Mouse (Mus musculus): Measurements from ENCODE around the gene Trem1. TPM values are rescaled to one million over a fixed set of nuclear protein-coding genes. Genes with fewer than 3 reads are reported as not detected.

Trem1 gene
- polyA plus RNA-seq, 1 experiment from 2014 or later, result not detected

GRCm38 (mm10) chr17:48247221-48247928, 14.8 kb downstream of the Trem1 start, which contains the start of gene Trem3:
Trem3 (plus strand) TSS chr17:48247777.
- Histone ChIP-seq H3K27me3 (replicated peaks) (no peaks in the 10 kb centered on the region), H3K4me3 (replicated peaks) (no peak within 1 kb of the TSS), H3K36me3 (no peaks in the 10 kb centered on the region), H3K27ac (replicated peaks) (no peak within 1 kb of the TSS), H3K4me1 (no peaks in the 10 kb centered on the region), H3K9me3 (replicated peaks) (no peaks in the 10 kb centered on the region), H3K9ac (replicated peaks) (no peak within 1 kb of the TSS), H3K4me2 (no peak within 1 kb of the TSS)
- no peak for ATAC-seq (ENCODE audit: low FRiP score)
- 77% methylated on average over 11 of the region's 11 CpGs for WGBS

DNA sequence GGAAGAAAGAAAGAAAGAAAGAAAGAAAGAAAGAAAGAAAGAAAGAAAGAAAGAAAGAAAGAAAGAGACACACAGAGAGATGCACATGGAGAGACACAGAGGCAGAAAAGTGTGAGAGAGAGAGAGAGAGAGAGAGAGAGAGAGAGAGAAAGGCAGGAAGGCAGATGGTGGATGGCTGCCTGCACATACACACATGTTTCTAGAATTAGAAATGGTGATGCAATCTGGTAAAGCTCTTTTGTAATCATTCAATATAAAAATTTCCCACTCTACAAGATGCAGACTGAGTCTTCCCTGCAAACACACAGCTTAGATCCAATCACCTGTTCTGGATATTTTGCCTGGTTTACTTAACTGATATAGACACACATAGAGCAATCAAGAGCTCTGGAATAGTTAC, 16.5 kb downstream of the Trem1 start:
- Histone ChIP-seq H3K27me3 (replicated peaks) (no peaks in the 10 kb centered on the region), H3K9me3 (replicated peaks) (no peaks in the 10 kb centered on the region), H3K4me3 (replicated peaks) (no peak overlapping the region), H3K27ac (replicated peaks) (no peak overlapping the region), H3K36me3 (no peaks in the 10 kb centered on the region), H3K4me1 (no peaks in the 10 kb centered on the region), H3K4me2 (no peak overlapping the region), H3K9ac (replicated peaks) (no peak overlapping the region)
- ATAC-seq (ENCODE audit: low FRiP score), result no peak

GRCm38 (mm10) chr17:48249501-48249900, 16.9 kb downstream of the Trem1 start:
- Histone ChIP-seq H3K9me3 (replicated peaks) (no peaks in the 10 kb centered on the region), H3K4me2 (no peak overlapping the region)
- WGBS, result 85% methylated on average over 11 of the region's 11 CpGs

DNA sequence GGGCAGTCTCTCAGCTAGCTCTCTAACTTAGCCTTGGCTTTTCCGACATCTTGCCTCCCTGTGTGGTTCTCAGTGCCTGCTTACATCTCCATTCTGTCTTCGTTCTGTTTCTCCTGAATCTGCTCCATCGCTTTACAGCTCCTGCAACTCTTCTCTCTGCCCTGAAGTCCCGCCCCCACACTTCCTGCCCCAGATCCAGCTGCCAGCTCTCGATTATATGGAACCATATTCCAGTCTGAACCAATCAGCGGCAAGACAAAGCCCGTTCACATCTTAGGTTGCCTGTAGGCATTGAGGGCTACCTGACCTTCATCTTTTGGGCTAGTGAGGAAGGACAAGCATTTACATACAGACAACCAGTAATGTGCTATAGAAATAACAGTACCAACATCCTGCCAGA, 18.1 kb downstream of the Trem1 start:
- Histone ChIP-seq H3K4me3 (replicated peaks) (no peak overlapping the region), H3K9ac (replicated peaks) (no peak overlapping the region), H3K4me2 (no peak overlapping the region), H3K9me3 (replicated peaks) (no peaks in the 10 kb centered on the region), H3K27ac (replicated peaks) (no peak overlapping the region), H3K36me3 (no peaks in the 10 kb centered on the region), H3K4me1 (no peaks in the 10 kb centered on the region), H3K27me3 (replicated peaks) (no peaks in the 10 kb centered on the region)
- WGBS, result 90% methylated on average over 7 of the region's 7 CpGs
- ATAC-seq (ENCODE audit: low FRiP score), result no peak

More at GRCm38 (mm10) chr17:48249501-48249900, 16.9 kb downstream of the Trem1 start:
- Histone ChIP-seq H3K27me3 (replicated peaks) (no peaks in the 10 kb centered on the region), H3K9ac (replicated peaks) (no peak overlapping the region), H3K4me3 (replicated peaks) (no peak overlapping the region), H3K27ac (replicated peaks) (no peak overlapping the region), H3K36me3 (no peaks in the 10 kb centered on the region), H3K4me1 (no peaks in the 10 kb centered on the region)
- no peak for ATAC-seq (ENCODE audit: low FRiP score)

GRCm38 (mm10) chr17:48256575-48256974, 24.0 kb downstream of the Trem1 start:
- H3K4me1 ChIP-seq, result no peaks in the 10 kb centered on the region
- peaks cover 7% of the 10 kb centered on the region for H3K9me3 ChIP-seq (replicated peaks)
- no peak overlapping the region for H3K27ac ChIP-seq (replicated peaks)

DNA sequence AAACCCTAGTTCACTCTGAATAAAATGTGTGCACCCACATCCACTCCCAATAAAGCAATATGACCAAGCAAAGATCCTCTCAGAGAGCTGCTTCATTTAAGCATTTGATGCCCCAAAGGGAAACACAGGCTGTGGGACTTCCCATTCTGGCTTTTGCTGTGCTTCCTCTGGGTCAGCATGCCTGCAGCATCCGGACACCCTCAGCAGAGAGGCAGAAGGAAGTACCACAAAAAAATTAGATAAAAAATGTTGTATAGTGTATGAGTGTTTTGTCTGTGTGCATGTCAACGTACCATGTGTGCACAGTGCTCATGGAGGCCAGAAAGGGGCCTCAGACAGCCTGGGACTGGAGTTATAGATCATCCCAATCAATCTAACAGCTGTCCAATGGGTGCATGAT, 29.3 kb downstream of the Trem1 start:
- H3K9ac ChIP-seq (replicated peaks), result no peak overlapping the region
- no peak overlapping the region for H3K4me3 ChIP-seq (replicated peaks)
- H3K27me3 ChIP-seq (replicated peaks), result no peaks in the 10 kb centered on the region
- H3K4me1 ChIP-seq, result no peaks in the 10 kb centered on the region
- peaks cover 7% of the 10 kb centered on the region for H3K9me3 ChIP-seq (replicated peaks)
- ATAC-seq (ENCODE audit: low FRiP score), result no peak
- no peaks in the 10 kb centered on the region for H3K36me3 ChIP-seq
- H3K27ac ChIP-seq (replicated peaks), result no peak overlapping the region
- no peak overlapping the region for H3K4me2 ChIP-seq
- 77% methylated on average over 2 of the region's 2 CpGs for WGBS

More at GRCm38 (mm10) chr17:48256575-48256974, 24.0 kb downstream of the Trem1 start:
- Histone ChIP-seq H3K36me3 (no peaks in the 10 kb centered on the region), H3K4me2 (no peak overlapping the region), H3K9ac (replicated peaks) (no peak overlapping the region), H3K4me3 (replicated peaks) (no peak overlapping the region), H3K27me3 (replicated peaks) (no peaks in the 10 kb centered on the region)
- no peak for ATAC-seq (ENCODE audit: low FRiP score)

- Histone ChIP-seq H3K4me3 (replicated peaks) (no peak within 1 kb of the TSS), H3K36me3 (no peaks in the 10 kb centered on the region), H3K27me3 (replicated peaks) (no peaks in the 10 kb centered on the region), H3K9me3 (replicated peaks) (peaks cover 7% of the 10 kb centered on the region), H3K9ac (replicated peaks) (no peak within 1 kb of the TSS), H3K4me1 (no peaks in the 10 kb centered on the region), H3K4me2 (no peak within 1 kb of the TSS), H3K27ac (replicated peaks) (no peak within 1 kb of the TSS)
- WGBS, result 92% methylated on average over 3 of the region's 3 CpGs
- ATAC-seq (ENCODE audit: low FRiP score), result no peak
Observed at GRCm38 (mm10) chr17:48263741-48264362, 31.3 kb downstream of the Trem1 start, which contains the start of gene Treml4. Treml4 (plus strand) TSS chr17:48264295.

GRCm38 (mm10) chr17:48264662-48265061, 32.1 kb downstream of the Trem1 start:
- Histone ChIP-seq H3K36me3 (no peaks in the 10 kb centered on the region), H3K4me3 (replicated peaks) (no peak overlapping the region), H3K4me1 (no peaks in the 10 kb centered on the region), H3K27ac (replicated peaks) (no peak overlapping the region), H3K27me3 (replicated peaks) (no peaks in the 10 kb centered on the region), H3K4me2 (no peak overlapping the region), H3K9me3 (replicated peaks) (peaks cover 3% of the 10 kb centered on the region), H3K9ac (replicated peaks) (no peak overlapping the region)
- 99% methylated on average over 7 of the region's 7 CpGs for WGBS
- no peak for ATAC-seq (ENCODE audit: low FRiP score)

- no peaks in the 10 kb centered on the region for H3K36me3 ChIP-seq
- no peaks in the 10 kb centered on the region for H3K9me3 ChIP-seq (replicated peaks)
- H3K4me3 ChIP-seq (replicated peaks), result no peak overlapping the region
- H3K4me1 ChIP-seq, result no peaks in the 10 kb centered on the region
- H3K9ac ChIP-seq (replicated peaks), result no peak overlapping the region
- H3K27me3 ChIP-seq (replicated peaks), result no peaks in the 10 kb centered on the region
- H3K4me2 ChIP-seq, result no peak overlapping the region
- WGBS, result 3% methylated on average over 2 of the region's 2 CpGs
- H3K27ac ChIP-seq (replicated peaks), result no peak overlapping the region; the same call in 1 of the 2 replicates
- ATAC-seq (ENCODE audit: low FRiP score), result no peak
Observed at GRCm38 (mm10) chr17:48266138-48266537, 33.6 kb downstream of the Trem1 start.

DNA sequence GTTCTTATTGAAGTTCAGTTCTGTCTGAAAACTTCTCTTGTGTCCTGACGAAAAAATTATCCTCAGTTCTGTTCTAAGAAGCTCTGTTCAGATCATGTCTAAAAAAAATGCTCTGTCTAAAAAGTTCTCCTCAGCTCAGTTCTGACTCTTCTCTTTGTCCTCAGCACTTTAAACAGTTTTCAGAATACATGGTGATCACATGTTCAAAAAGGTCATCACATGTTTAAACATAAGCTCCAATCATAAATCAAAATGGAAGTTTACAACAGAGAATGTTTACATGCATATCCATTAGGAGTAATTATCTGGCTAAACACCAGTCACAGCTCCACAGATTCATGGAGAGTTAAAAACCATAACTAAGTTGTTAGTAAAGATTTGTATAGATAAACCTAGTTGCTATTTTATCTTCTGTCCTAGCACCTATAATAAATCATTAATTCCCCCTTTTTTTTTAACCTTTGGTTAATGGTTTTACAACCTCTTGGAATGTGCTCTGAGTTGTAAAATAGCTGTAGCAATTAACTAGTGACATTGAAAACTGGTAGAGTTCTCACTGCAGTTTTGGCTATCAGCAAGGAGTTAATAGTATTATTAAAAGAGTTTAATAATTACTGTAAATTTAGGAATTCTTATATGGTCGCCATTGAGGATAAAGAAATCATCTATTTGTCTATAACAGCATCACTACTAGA, 34.2 kb downstream of the Trem1 start:
- Histone ChIP-seq H3K9me3 (replicated peaks) (no peaks in the 10 kb centered on the region), H3K4me1 (no peaks in the 10 kb centered on the region), H3K27ac (replicated peaks) (no peak overlapping the region; the same call in 1 of the 2 replicates), H3K36me3 (no peaks in the 10 kb centered on the region), H3K9ac (replicated peaks) (no peak overlapping the region), H3K4me3 (replicated peaks) (no peak overlapping the region), H3K4me2 (no peak overlapping the region), H3K27me3 (replicated peaks) (no peaks in the 10 kb centered on the region)
- WGBS, result 16% methylated on average over 2 of the region's 2 CpGs
- no peak for ATAC-seq (ENCODE audit: low FRiP score)

- WGBS, result 84% methylated on average over 1 of the region's 1 CpGs
- Histone ChIP-seq H3K9ac (replicated peaks) (no peak overlapping the region), H3K9me3 (replicated peaks) (no peaks in the 10 kb centered on the region), H3K4me2 (no peak overlapping the region), H3K4me3 (replicated peaks) (no peak overlapping the region), H3K27ac (replicated peaks) (no peak overlapping the region), H3K36me3 (no peaks in the 10 kb centered on the region), H3K4me1 (no peaks in the 10 kb centered on the region), H3K27me3 (replicated peaks) (no peaks in the 10 kb centered on the region)
- ATAC-seq (ENCODE audit: low FRiP score), result no peak
Observed at GRCm38 (mm10) chr17:48267591-48267990, 35.0 kb downstream of the Trem1 start.

DNA sequence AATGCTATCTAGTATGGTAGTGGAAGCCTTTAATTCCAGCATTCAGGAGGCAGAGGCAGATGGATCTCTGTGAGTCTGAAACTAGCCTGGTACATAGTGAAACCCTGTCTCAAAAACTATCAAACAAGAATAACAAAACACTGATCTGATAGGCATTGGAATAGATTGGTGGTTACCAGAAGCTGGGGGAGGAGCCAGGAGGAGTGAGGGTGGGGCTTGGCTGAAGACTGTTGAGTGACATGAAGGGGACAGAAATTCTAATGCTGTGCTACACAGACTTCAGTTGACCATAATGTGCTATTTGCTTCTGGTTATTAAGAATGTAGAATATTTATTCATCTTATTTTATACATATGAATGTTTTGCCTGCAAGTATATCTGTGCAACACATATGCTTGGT, 35.7 kb downstream of the Trem1 start:
- no peaks in the 10 kb centered on the region for H3K9me3 ChIP-seq (replicated peaks)
- H3K36me3 ChIP-seq, result no peaks in the 10 kb centered on the region
- H3K4me1 ChIP-seq, result no peaks in the 10 kb centered on the region
- no peak for ATAC-seq (ENCODE audit: low FRiP score)
- H3K4me3 ChIP-seq (replicated peaks), result no peak overlapping the region
- no peak overlapping the region for H3K4me2 ChIP-seq
- no peaks in the 10 kb centered on the region for H3K27me3 ChIP-seq (replicated peaks)
- H3K27ac ChIP-seq (replicated peaks), result no peak overlapping the region
- no peak overlapping the region for H3K9ac ChIP-seq (replicated peaks)
